Mouse (Mus musculus): ENCODE results near the gene Fam71d.

Gene Fam71d

DNA sequence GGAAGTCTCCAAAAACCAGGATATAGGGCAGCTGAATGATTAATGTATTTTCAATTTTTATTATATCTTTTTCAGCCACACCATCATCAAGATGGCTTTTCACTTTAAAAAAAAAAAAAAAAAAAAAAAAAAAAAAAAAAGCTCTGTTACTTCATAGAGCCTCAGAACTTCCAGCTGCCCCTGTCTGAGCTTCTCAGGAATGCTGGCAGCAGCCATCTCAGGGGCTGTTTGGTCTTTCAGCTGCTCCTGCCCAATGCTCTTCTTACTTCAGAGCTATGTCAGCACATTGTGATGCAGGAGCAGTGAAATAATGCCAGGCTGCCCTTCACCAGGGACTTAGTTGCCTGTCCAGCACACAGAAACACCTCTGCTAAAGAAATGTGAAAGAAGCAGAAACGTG lies at the start of gene Fam71d:
Fam71d (plus strand) TSS at position 211 of the 400 bp plus-strand sequence.
- DNase-seq: no peak

DNA sequence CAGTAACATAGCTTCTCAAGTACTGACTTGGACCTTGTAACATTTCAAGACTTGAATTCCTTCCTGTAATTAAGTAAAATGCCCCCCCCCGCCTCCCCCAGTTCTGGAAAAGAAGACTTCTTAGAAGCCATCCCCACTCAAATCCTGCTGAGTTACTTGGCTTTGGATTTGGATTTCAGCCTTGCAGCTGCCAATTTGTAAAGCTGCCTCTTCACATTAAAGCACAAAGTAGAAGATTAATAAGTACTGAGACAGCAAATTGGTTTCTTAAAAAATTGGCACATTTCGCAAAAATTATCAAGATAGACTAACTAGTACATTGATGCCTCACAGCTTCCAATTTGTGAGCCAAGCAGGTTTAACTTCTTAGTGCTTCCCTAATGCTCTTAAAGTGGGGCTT lies 47.6 kb upstream of the Fam71d start:
- no peak for DNase-seq

DNA sequence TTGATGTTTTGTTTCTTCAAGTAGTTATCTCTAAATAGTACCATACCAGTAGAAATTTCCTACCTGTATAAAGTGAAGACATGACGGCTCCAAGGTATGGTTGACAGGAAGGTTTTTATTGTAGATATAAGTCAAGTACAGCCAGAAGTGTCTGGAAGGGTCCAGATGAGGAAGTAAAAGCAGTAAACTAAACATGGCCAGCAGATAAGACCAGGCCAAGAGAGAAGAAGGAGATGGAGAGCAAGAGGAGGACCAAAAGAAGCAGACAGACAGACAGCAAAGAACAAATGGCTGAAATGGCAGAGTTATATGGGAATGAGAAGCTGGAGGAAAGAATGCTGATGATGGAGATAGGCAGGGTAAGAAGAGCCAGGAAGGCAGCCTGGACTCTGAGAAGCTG lies 46.1 kb upstream of the Fam71d start:
- DNase-seq: no peak

DNA sequence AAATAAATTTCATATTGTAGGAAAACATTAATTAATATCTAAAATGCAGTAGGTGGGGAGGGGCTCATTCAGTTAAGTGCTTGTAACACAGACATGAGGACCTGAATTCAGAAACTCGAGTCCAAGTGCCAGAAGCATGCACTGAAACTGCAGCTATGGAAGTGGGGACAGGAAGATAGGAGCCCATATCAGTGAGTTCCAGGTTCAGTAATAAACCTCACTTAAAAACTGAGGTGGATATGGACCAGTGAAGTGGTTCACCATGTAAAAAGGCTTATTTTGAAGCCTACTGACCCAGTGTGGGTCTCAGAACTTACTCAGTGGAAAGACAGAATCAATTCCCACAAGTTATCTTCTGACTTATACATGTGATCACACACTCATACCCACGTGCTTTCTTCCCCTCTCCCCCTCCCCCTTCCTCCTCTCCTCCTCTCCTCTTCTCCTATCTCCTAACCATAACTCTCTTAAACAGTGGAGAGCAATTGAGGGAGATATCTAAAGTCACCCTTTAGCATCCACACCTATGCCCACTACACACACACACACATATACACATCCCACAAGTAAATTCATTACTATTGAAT lies 31.5 kb upstream of the Fam71d start:
- no peak for DNase-seq

DNA sequence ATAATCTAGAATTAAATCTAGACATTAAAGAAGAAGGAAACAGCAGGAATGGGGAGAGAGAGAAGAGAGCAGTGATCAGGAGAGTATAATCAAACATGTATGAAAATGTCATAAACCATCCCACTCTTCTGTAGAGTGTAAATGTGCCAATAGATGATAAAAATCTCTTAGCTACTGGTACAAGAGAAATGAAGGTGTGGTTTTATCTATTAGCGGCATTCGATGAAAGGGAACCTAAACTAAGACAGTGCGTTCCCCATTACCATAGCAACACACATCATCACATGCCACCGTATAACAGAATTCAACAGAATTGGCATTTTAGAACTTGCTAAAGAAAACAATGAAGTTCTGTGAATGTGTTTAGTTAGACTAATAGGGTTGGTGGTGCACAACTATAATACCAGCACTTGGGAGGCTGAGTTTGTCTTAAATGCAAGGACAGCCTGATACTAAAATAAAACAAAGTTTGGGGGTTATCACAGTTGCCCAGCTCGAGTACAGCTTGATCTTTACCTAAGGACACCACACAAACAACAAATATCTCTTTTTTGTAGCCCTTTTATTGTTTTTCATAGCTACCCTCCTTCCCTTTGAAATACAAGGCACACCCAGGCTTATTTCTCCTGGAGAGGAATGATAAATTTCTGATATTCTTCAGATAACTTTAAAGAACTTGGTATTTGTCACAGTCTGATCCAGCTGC lies 13.1 kb upstream of the Fam71d start:
- no peak for DNase-seq

DNA sequence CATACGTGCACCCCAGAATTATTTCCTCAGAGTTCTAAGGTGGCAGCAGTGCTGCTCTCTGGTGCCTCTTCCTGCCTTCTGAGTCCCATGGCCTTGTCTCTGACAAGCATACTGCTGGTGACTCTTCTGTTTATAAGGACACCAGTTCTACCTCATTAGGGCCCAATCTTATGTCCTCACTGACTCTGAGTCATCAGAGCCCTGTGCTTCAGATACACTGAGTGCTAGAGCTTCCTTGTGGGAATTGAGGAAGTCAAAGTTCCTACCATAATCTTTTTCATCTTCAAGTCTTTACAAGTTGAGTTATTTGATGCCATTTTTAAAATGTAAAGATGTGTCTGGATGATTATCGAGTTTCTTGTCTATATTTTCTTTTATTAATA lies 12.5 kb upstream of the Fam71d start:
- no peak for DNase-seq

DNA sequence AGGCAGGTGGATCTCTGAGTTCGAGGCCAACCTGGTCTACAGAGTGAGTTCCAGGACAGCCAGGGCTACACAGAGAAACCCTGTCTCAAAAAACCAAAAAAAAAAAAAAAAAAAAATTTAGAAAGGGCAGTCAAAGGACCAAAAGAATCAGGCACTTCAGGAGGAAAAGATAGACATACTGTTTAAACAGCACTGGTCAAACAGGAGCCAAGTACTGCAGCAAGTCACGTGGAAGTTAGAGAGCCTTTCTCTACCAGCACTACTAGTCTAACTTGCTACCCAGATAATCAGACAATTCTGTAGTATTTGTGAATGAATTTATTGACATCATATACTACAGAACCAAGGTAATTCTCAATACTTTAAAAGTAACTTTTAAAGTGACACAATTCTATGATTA lies 10.3 kb upstream of the Fam71d start:
- no peak for DNase-seq

DNA sequence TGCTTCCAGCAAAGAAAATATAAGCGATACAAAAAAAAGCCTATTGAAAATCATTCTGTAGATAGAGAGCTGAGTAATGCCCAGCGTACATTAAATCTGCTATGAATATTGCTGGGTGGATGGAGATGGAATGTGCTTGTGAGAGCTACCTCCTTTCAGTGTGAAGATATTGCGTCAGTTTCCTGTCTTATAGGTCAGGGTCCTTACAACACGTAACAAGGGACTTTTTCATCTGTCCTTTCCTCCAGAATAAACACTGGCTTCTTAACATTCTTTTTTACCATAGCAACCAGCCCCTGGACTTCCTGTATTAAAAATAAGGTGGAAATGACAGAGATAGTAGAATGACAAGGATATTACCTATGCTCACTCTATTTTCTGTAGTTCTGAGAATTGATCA lies 9.1 kb upstream of the Fam71d start:
- no peak for DNase-seq

DNA sequence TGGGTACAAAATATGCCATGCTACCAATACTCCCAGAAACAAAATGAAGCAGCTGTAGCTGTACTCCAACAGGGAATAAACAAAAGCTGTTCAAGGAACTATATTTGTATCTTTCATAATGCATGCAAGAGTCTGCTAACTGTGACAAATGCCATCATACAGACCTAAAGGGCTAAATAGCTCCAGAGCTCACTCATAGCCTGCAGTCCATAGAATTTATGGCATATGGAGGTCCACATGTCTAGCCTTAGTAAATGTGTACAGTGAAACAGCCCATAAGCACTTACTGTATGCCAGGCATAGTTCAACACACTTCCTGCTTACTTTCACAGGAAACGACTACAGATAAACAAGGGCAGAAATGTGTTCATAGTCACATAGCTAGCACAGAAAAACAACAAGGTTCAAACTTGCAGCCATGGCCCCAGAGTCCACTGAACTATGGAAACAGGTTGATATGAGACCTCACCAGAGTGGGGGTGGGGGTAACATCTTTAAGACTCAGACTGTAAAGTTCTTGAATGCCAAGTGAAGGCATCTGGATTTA lies 5.6 kb upstream of the Fam71d start:
- no peak for DNase-seq

DNA sequence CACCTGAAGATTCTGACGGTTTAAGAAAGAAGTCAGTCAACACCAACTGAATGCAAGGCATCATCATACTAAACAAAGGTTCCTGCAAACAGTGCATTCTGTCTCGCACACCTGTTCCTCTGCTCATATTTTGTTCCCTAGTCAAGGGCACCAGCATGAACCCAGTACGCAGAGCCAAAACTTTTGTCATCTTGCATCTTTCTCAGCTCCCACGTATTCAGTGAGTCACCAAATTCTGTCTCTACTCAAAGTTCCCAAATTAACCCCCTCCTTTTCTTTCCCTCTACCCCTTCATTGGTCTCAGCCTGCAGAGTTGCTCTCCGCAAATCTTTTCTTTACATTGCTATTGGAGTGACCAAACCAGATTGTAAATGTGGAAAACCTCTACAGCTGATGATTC lies 2.5 kb upstream of the Fam71d start:
- DNase-seq: no peak

DNA sequence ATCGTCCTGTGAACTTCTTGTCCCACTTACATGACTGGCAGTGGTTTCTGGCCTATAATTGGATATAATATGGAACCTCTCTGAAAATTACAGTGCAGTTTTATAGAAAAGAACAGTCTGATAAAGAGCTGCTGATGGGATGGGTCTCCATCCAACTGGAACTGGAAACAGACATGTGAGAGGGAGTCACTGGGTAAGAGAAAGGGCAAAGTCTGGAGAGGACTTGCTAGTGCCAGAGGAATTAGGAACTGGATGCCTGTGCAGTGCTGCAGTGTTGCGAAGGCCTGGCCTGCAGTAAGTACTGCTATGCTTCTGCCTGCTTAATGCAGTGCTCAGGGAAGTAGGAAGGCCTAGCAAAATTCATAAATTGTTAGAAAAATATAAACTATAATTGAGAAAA lies 1.9 kb downstream of the Fam71d start:
- DNase-seq: no peak

DNA sequence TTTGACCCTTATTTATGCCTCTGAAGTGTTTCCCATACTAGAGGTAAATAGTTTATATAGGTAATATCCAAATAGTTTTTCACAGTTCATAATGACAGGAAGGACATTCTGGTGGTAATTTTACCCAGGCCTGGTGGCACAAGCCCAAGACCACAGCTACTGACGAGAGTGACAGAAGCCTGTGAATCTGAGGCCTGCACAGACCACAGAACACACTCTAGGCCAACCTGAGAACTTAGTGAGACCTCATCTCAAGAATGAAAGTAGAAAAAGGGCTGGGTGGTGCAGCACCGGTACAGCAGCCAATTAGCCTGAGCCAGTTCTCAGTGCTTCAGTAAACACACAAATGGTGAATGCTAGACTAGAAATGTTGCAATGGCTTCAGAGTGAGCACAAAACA lies 26.4 kb downstream of the Fam71d start:
- no peak for DNase-seq

DNA sequence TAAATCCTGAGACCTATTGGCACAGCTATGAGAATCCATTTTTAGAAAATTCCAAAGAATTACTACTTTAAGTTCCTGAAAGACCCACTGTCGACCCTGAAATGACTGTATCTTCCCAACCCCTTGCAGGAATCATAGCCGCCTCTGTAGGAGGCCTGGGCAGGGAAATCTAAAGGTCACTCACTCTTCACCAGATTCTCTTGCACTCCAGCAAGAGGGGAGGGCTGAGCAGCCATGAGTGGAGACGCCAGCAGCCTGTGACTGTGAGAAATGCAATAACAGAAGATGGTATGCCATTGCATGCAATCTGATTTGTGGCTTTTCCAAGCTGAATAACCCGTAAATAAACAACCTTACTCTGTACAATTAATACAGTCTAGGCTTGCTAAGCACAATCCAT lies 36.4 kb downstream of the Fam71d start:
- no peak for DNase-seq

DNA sequence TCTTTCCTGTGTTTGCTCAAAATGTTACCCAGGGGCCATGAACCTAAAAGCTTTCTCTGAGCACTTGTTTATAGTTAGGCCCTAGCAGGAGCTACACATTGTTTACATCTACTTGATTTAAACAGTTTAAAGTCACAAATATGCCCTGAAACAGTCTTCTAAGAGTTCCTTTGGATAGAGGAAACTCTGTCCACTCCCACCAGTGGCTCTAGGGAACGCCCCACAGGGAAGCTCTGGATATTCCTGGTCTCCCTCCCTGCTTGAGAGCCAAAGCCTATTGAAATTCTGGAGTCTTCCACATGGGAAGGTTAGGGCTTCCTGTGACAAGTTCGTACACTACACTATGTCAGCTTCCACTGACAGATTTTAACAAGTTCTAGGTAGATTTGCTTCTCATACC lies 48.3 kb downstream of the Fam71d start:
- DNase-seq: no peak

DNA sequence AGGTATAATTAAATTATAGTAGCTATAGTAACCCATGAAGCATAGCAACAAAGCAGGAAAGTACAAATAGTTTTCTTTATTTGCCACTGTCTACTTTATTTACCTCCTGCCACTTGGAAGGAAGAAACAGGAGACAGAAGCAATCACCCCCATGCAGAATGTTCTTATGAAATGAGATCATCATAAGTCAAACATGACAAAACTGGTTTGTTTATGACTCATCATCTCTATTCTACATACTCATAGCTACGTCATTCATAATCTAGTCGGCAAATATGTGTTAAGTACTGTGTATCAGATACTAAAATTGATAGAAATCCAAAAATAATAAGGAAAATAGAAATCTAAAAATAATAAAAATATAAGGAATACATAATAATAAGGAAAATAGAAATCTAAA lies 49.0 kb downstream of the Fam71d start:
- no peak for DNase-seq

DNA sequence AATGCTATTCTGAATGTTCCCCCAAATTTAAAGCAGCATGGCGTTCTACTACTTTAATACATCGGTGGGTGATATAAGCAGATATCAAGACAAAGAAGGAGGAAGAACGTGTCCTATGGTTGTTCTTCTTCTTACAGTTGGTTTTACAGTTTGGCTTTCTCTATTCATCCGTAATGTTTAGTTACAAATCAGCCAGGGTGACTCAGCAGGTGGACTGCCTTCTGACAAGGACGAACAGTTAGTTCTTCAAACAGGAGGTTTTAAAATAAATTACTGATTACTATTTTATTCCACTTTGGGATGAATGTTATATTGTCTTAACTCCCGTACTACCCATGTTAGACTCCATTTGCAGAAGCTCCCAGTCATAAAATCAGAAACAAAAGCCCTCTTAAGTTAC lies 54.9 kb downstream of the Fam71d start:
- DNase-seq: no peak

DNA sequence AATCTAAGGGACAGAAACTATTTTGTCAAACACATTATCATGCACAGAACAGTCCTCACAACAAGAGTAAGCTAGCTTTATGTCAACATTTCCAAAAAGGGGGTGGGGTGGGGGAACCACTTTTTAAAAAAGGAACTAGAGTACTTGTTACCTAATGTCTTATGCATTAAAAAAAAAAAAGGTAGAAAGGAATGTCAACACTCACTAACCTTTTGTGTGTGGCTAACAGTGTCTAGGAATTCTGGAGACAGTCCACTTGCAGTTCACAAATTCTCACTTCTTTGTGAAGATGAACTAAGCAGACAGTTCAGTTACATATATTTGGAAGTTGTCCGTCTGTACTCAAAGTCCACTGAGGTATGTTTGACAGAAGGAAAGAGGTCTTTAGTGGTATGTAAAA lies 56.1 kb downstream of the Fam71d start:
- no peak for DNase-seq

DNA sequence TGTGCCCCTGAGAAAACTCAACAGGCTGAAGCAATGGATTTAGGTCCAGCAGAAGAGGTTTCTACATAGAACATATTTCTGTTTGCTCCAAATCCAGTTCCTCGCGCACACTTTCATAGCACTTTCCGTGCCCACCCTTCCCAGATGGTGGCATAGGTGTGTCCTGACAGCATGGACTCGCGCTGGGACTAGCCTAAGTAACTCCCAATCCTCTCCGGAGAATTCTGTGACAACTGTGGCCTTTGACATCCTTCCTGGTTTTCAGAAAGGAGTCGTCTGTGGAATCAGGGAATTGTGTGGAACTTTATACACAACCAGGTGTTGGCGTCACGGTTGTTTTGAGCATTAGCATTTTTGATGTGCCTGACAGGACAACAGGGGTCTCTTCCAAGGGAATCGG lies 56.8 kb downstream of the Fam71d start:
- no peak for DNase-seq

DNA sequence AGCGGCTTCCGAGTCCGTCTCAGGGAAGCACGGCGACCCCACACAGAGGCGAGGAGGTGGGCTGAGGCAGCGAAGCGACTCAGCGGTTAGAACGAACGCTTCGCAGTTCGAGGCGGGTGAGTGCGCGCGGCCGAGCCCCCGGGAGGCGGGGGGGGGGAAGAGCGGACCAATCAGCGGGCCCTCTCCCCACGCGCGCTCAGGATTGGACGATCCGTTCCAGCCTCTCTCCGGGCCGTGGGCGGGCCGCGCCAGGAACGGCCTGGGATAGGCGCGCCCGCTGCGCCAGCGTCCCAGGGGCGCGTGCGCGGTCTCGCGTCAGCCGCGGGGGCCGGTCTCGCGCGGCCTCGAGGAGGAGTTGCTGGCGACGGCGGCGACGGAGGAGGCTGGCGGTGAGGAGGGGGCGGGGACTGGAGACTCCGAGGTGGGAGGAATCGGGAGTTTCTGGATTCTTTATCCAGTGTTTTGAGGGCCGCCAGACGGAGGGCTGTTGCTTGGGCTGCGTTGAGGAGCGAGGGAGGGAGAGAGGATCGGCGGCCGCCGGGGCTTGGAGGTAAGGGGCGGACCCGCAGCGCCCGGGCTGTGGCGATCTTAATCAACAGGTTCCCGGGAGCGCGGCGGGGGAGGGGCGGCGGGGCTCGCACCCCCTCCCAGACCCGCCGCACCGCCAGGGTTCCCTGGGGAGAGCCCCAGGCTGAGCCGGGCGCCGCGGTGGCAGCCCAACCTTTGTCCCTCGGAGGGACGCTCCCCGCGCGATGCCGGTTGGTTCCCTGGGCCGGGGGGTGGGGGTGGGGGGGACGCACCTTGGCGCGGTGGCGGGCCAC lies 57.4 kb downstream of the Fam71d start, which contains the start of gene Mpp5:
Mpp5 (plus strand) TSS at position 351 of the 821 bp plus-strand sequence.
- DNase-seq: peak; percentile 95

DNA sequence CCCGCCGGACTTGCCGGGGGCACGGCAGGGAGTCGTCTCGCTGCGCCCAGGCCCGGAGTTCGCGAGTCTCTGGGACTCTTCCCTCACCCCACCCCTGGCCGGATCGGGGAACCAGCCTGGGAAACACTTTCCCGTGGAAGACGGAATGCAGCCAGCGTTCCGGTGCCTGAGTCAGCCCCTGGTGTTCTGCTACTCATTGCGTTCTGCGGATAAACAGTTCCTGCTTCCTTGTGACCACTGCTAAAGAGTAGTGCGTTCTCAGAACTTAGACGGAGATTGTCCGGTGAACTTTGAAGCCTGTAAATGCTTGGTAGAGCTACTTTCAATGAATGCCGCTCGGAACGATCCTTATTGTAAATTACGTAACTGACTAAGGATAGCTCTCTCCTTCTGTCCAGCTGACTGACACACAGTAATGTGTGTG lies 58.1 kb downstream of the Fam71d start:
- DNase-seq: peak; percentile 47

DNA sequence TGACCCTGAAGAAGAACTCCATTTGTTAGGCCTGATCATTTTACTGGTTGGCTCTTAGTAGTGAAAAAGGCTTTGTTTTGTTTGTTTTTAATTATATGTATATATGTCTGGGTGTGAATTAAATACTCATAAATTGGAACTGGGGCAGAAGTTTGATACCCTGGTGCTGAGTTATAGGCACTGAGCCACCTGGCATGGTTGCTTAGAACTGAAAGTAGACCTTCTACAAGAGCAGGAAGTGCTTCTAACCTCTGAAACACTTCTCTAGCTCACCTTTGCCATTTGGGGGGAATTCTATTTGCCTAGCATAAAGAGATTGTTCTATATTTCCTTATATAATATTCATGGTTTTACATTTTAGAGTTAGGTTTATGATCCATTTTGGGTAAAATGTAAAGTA lies 70.6 kb downstream of the Fam71d start:
- no peak for DNase-seq

DNA sequence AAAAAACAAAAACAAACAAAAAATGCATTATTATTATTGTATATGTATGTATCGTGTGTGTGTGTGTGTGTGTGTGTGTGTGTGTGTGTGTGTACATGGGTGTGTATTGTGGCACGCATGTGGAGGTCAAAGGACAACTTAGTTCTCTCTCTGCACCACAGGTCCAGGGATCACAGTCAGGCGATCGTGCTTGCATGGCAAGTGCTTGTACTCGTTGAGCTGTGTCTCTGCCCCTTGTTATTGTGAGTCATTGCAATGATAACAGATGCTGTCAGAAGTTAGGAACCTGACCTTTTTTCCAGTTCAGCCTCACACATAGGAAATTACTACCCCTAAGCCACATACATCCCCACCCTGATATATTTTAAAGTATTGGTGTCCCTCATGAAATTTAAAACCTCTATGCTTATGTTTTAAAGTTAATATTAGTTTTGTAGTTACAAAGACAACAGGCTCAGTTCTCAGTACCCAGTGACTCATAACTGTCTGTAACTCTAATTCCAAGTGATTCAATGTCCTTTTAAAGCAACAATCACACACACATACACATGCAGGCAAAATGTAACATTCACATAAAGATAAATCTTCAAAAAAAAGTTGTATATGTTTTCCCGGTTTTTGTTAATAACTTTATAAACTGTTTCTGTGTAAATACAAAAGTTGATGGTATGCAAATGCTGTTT lies 77.8 kb downstream of the Fam71d start:
- DNase-seq: no peak

DNA sequence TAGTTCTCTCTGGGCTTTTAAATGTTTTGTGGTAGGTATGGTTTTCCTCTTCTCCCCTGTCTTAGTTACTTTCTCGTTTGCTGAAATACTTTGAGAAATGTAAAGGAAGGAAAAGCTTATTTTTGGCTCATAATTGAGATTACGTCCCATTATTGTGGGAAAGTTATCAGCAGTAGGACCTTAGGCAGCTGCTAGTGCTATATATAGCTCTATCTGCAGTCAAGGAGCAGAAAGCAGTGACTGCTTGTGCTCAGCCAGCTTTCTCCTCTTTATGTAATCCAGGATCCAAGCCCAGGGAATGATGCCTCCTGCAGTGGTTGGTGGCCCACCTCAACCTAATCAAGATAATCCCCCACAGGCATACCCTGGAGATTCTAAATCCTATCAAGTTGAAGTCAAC lies 81.9 kb downstream of the Fam71d start:
- DNase-seq: no peak
